Mouse (Mus musculus): ENCODE measurements at regions not wholly inside any gene's neighbourhood (a gene's known extent, or its start where the extent isn't known, plus 50 kb on each side); places are given as distances from the start of the nearest gene placed in this dataset.
A peak's percentile ranks its signal among the peaks of the same experiment; 100 is the strongest.

GRCm38 (mm10) chr13:16762326-16762725, 750.7 kb downstream of the Inhba start:
- H3K36me3 ChIP-seq (ENCODE audit: control insufficient read depth, insufficient read depth), result no peaks in the 10 kb centered on the region
- no peak overlapping the region for H3K4me3 ChIP-seq
- H3K27me3 ChIP-seq (ENCODE audit: control insufficient read depth, insufficient read depth, insufficient read length), result no peaks in the 10 kb centered on the region
- TF ChIP-seq POLR2A (IDR thresholded peaks at IDR 0.05; ENCODE audit: insufficient read length, low read depth), result no peak
- TF ChIP-seq USF1 (IDR thresholded peaks at IDR 0.05; ENCODE audit: low read depth), result no peak
- TF ChIP-seq SRF (IDR thresholded peaks at IDR 0.05; ENCODE audit: control insufficient read depth, insufficient read length, low read depth), result no peak
- no peak for TF ChIP-seq MYOG (IDR thresholded peaks at IDR 0.05; ENCODE audit: control insufficient read depth in 1 of 3, insufficient read depth in 1 of 3, insufficient read length in 2 of 3, low read depth in 2 of 3)
- no peak for TF ChIP-seq MYOD1 (IDR thresholded peaks at IDR 0.05; ENCODE audit: control insufficient read depth in 1 of 3, insufficient read length in 2 of 3, low read depth in 2 of 3)
- TF ChIP-seq MAX (IDR thresholded peaks at IDR 0.05; ENCODE audit: low read depth), result no peak
- no peak for TF ChIP-seq TCF12 (IDR thresholded peaks at IDR 0.05; ENCODE audit: insufficient read depth, poor library complexity, severe bottlenecking)
- TF ChIP-seq TCF3 (IDR thresholded peaks at IDR 0.05; ENCODE audit: insufficient read length, low read depth), result no peak
- no peak for TF ChIP-seq CEBPB (IDR thresholded peaks at IDR 0.05; ENCODE audit: insufficient read depth, poor library complexity, severe bottlenecking)
- no peak for TF ChIP-seq POLR2AphosphoS2 (IDR thresholded peaks at IDR 0.05; ENCODE audit: insufficient read length, low read depth)
- no peak for TF ChIP-seq E2F4 (IDR thresholded peaks at IDR 0.05; ENCODE audit: insufficient read depth)
- TF ChIP-seq REST (IDR thresholded peaks at IDR 0.05; ENCODE audit: insufficient read depth, insufficient read length), result no peak
- H3ac ChIP-seq (ENCODE audit: control insufficient read depth, insufficient read length), result no peak overlapping the region
- no peak overlapping the region for H3K4me2 ChIP-seq (ENCODE audit: low read depth)
- H3K79me2 ChIP-seq (ENCODE audit: control insufficient read depth, insufficient read depth), result no peaks in the 10 kb centered on the region

- Histone ChIP-seq H3ac (ENCODE audit: control insufficient read depth, insufficient read length) (no peak overlapping the region), H3K4me2 (ENCODE audit: low read depth) (no peak overlapping the region), H3K79me2 (ENCODE audit: control insufficient read depth, insufficient read depth) (no peaks in the 10 kb centered on the region), H3K4me3 (no peak overlapping the region), H3K36me3 (ENCODE audit: control insufficient read depth, insufficient read depth) (no peaks in the 10 kb centered on the region), H3K27me3 (ENCODE audit: control insufficient read depth, insufficient read depth, insufficient read length) (no peaks in the 10 kb centered on the region)
- peak; percentile 51; the same call in 1 of the 2 replicates for TF ChIP-seq CEBPB (IDR thresholded peaks at IDR 0.05; ENCODE audit: insufficient read depth, poor library complexity, severe bottlenecking)
- no peak for TF ChIP-seq POLR2AphosphoS2 (IDR thresholded peaks at IDR 0.05; ENCODE audit: insufficient read length, low read depth)
These were observed 751.3 kb downstream of the Inhba start for GRCm38 (mm10) chr13:16762727-16763512.

DNA sequence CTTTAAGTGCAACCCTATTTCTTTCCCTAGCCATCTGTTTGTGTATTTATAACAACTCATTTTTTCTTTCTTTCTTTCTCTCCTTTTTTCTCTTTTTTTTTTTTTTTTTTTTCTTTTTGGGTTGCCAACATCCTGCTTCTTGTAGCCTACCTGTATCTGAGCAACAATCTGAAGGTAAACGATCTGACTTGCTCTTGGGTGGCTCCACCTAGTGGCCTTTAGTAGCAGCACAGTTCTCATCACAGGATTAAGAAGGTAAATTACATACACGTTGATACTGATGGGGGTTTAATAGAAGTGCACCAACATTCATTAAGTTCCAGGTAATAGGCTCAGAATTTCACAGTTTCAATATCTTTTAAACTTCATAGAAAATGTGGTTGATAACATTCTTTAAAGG, 752.1 kb downstream of the Inhba start:
- Histone ChIP-seq H3K27me3 (ENCODE audit: control insufficient read depth, insufficient read depth, insufficient read length) (no peaks in the 10 kb centered on the region), H3K4me3 (no peak overlapping the region), H3ac (ENCODE audit: control insufficient read depth, insufficient read length) (no peak overlapping the region), H3K36me3 (ENCODE audit: control insufficient read depth, insufficient read depth) (no peaks in the 10 kb centered on the region), H3K4me2 (ENCODE audit: low read depth) (no peak overlapping the region), H3K79me2 (ENCODE audit: control insufficient read depth, insufficient read depth) (no peaks in the 10 kb centered on the region)
- TF ChIP-seq POLR2AphosphoS2 (IDR thresholded peaks at IDR 0.05; ENCODE audit: insufficient read length, low read depth) (no peak), E2F4 (IDR thresholded peaks at IDR 0.05; ENCODE audit: insufficient read depth) (no peak), SRF (IDR thresholded peaks at IDR 0.05; ENCODE audit: control insufficient read depth, insufficient read length, low read depth) (no peak), MYOD1 (IDR thresholded peaks at IDR 0.05; ENCODE audit: control insufficient read depth in 1 of 3, insufficient read length in 2 of 3, low read depth in 2 of 3) (no peak)

- H3K27me3 ChIP-seq (ENCODE audit: control insufficient read depth, insufficient read depth, insufficient read length), result no peaks in the 10 kb centered on the region
- no peak overlapping the region for H3K4me3 ChIP-seq
- no peaks in the 10 kb centered on the region for H3K36me3 ChIP-seq (ENCODE audit: control insufficient read depth, insufficient read depth)
- peak overlapping the region; percentile 7 for H3K4me2 ChIP-seq (ENCODE audit: low read depth)
- TF ChIP-seq POLR2A (IDR thresholded peaks at IDR 0.05; ENCODE audit: insufficient read length, low read depth) (no peak), TCF12 (IDR thresholded peaks at IDR 0.05; ENCODE audit: insufficient read depth, poor library complexity, severe bottlenecking) (no peak), E2F4 (IDR thresholded peaks at IDR 0.05; ENCODE audit: insufficient read depth) (no peak), CEBPB (IDR thresholded peaks at IDR 0.05; ENCODE audit: insufficient read depth, poor library complexity, severe bottlenecking) (0 out of 2 replicates have a peak, but pooled peaks have one; percentile 13), MYOD1 (IDR thresholded peaks at IDR 0.05; ENCODE audit: control insufficient read depth in 1 of 3, insufficient read length in 2 of 3, low read depth in 2 of 3) (peak in 2 of 3 experiments; percentile 32 to 52), SRF (IDR thresholded peaks at IDR 0.05; ENCODE audit: control insufficient read depth, insufficient read length, low read depth) (no peak), MYOG (IDR thresholded peaks at IDR 0.05; ENCODE audit: control insufficient read depth in 1 of 3, insufficient read depth in 1 of 3, insufficient read length in 2 of 3, low read depth in 2 of 3) (peak in 1 of 3 experiments; percentile 6), MAX (IDR thresholded peaks at IDR 0.05; ENCODE audit: low read depth) (no peak)
- H3K79me2 ChIP-seq (ENCODE audit: control insufficient read depth, insufficient read depth), result no peaks in the 10 kb centered on the region
- H3ac ChIP-seq (ENCODE audit: control insufficient read depth, insufficient read length), result no peak overlapping the region
These were observed 757.8 kb downstream of the Inhba start for GRCm38 (mm10) chr13:16769409-16769808.

DNA sequence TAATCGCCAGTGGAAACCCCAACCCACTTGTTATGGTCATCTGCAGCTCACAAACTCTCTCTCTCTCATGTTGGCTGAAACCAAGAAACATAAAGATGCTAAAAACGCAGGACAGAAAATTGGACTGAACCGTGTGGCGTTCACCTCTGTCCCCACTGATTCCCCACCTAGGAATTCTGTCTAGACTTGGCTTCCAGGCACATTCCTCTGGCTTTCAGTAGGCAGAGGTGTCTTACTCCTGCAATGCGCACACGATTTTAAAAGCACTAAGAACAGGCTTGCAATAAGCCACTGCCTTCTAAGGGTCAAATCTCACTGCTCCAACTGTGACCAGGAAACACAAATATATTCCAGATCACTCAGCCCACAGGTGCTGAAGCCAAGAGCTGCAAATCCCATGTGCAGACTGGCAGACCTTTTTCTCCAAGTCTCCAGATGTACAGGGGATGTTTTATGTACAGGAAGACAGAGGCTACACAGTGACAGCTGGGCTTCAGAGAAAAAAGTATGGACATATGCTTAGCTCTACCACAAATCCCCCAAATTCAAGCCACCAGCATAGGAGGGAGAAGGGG, 758.3 kb downstream of the Inhba start:
- Histone ChIP-seq H3K4me2 (ENCODE audit: low read depth) (peak overlapping the region; percentile 7), H3K36me3 (ENCODE audit: control insufficient read depth, insufficient read depth) (no peaks in the 10 kb centered on the region), H3K27me3 (ENCODE audit: control insufficient read depth, insufficient read depth, insufficient read length) (no peaks in the 10 kb centered on the region), H3K79me2 (ENCODE audit: control insufficient read depth, insufficient read depth) (no peaks in the 10 kb centered on the region), H3ac (ENCODE audit: control insufficient read depth, insufficient read length) (no peak overlapping the region), H3K4me3 (no peak overlapping the region)
- TF ChIP-seq SRF (IDR thresholded peaks at IDR 0.05; ENCODE audit: control insufficient read depth, insufficient read length, low read depth) (no peak), TCF3 (IDR thresholded peaks at IDR 0.05; ENCODE audit: insufficient read length, low read depth) (no peak), REST (IDR thresholded peaks at IDR 0.05; ENCODE audit: insufficient read depth, insufficient read length) (no peak), POLR2A (IDR thresholded peaks at IDR 0.05; ENCODE audit: insufficient read length, low read depth) (no peak), USF1 (IDR thresholded peaks at IDR 0.05; ENCODE audit: low read depth) (no peak), MAX (IDR thresholded peaks at IDR 0.05; ENCODE audit: low read depth) (no peak), MYOG (IDR thresholded peaks at IDR 0.05; ENCODE audit: control insufficient read depth in 1 of 3, insufficient read depth in 1 of 3, insufficient read length in 2 of 3, low read depth in 2 of 3) (no peak), TCF12 (IDR thresholded peaks at IDR 0.05; ENCODE audit: insufficient read depth, poor library complexity, severe bottlenecking) (no peak), POLR2AphosphoS2 (IDR thresholded peaks at IDR 0.05; ENCODE audit: insufficient read length, low read depth) (no peak), E2F4 (IDR thresholded peaks at IDR 0.05; ENCODE audit: insufficient read depth) (no peak), MYOD1 (IDR thresholded peaks at IDR 0.05; ENCODE audit: control insufficient read depth in 1 of 3, insufficient read length in 2 of 3, low read depth in 2 of 3) (no peak), CEBPB (IDR thresholded peaks at IDR 0.05; ENCODE audit: insufficient read depth, poor library complexity, severe bottlenecking) (no peak)
